Mouse (Mus musculus) stomach, postnatal 0 days (tissue): Measurements from ENCODE around the gene Lmod3.

Experiments
- CTCF ChIP-seq: IDR thresholded peaks from 2 replicates; pipeline ENCODE4 v1.5.1; 2016; ENCODE audit warnings: antibody characterized with exemption, low read depth, mild to moderate bottlenecking, moderate library complexity
- EP300 ChIP-seq: optimal IDR thresholded peaks from 2 replicates; pipeline ENCODE3; 2016; ENCODE audit warnings: antibody characterized with exemption

DNA sequence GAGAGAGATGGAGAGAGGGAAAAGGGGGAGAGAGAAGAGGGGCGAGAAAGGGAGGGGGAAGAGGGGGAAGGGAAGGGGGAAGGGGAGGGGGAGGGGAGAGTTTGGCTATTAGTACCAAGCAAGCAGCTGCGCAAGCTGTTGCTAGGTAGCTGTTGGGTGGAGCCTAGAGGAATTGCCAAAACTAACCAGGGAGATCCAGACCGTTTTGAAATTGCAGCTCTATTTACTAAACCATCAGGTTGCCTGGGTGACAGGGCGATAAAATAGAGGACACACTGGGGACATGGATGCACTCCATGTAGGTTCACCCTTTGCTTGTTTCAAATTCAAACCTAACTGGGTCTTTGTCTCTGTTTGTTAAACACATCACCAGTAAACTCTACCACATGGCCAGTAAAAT lies 23.8 kb upstream of the Lmod3 start:
- no peak for TF ChIP-seq CTCF
- TF ChIP-seq EP300 = no peak
